Mouse (Mus musculus) erythroblast, embryonic 14.5 days (primary cell): ENCODE results near the gene Pdlim3.

Experiments
- GATA1 ChIP-seq: IDR thresholded peaks from 2 replicates; pipeline ENCODE4 v1.6.1; 2012; ENCODE audit warnings: low read length, inconsistent platforms, mixed read lengths
- TAL1 ChIP-seq: IDR thresholded peaks from 3 replicates; pipeline ENCODE4 v1.6.1; 2012; ENCODE audit warnings: low read length, inconsistent platforms, mixed read lengths

DNA sequence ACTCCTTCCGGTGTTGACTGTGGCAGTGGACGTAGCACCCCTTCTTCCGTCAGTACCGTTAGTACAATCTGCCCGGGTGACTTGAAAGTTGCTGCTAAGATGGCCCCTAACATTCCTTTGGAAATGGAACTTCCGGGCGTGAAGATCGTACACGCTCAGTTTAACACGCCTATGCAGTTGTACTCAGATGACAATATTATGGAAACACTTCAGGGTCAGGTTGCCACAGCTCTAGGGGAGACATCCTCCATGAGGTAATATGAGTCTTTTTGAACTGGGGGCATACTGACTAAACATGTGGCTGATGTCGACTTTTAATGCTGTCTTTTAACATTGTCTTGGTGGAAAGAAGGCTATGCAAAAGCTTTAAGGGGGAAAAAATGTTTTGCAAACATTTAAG is 28.4 kb downstream of the Pdlim3 start:
- no peak for TF ChIP-seq GATA1
- no peak for TF ChIP-seq TAL1
